Mouse (Mus musculus) embryonic facial prominence, embryonic 12.5 days (tissue): ENCODE data around the gene Pik3c2g. TPM values are rescaled to one million over a fixed set of nuclear protein-coding genes. Genes with fewer than 3 reads are reported as not detected.

Experiments used
- ATAC-seq: fragments of 200-750 bp; cut with Nextera tagmentation; 2 replicates; pipeline ENCODE4 v1.8.0; 2017; ENCODE audit not compliant: insufficient number of reproducible peaks, insufficient read depth, low FRiP score, low TSS enrichment
- H3K27ac ChIP-seq: fragments of 300-500 bp; sonication (generic); 2 replicates; pipeline ENCODE4 v1.5.1; 2016; ENCODE audit warnings: mild to moderate bottlenecking
- H3K27me3 ChIP-seq: fragments of 300-500 bp; sonication (generic); 2 replicates; pipeline ENCODE4 v1.6.1; 2016; ENCODE audit warnings: mild to moderate bottlenecking, moderate library complexity
- H3K36me3 ChIP-seq: fragments of 300-500 bp; sonication (generic); 2 replicates; pipeline ENCODE4 v1.6.1; 2016; ENCODE audit warnings: mild to moderate bottlenecking
- H3K4me1 ChIP-seq: fragments of 300-500 bp; sonication (generic); 2 replicates; pipeline ENCODE4 v1.6.1; 2016
- H3K4me2 ChIP-seq: fragments of 300-500 bp; sonication (generic); replicated peaks from 2 replicates; pipeline ENCODE4 v1.6.1; 2016; ENCODE audit warnings: mild to moderate bottlenecking, moderate library complexity
- H3K4me3 ChIP-seq: fragments of 300-500 bp; sonication (generic); 2 replicates; pipeline ENCODE4 v1.5.1; 2016; ENCODE audit warnings: mild to moderate bottlenecking
- H3K9ac ChIP-seq: fragments of 300-500 bp; sonication (generic); 2 replicates; pipeline ENCODE4 v1.6.1; 2016; ENCODE audit warnings: mild to moderate bottlenecking, moderate library complexity
- H3K9me3 ChIP-seq: fragments of 300-500 bp; sonication (generic); 2 replicates; pipeline ENCODE4 v1.6.1; 2016; ENCODE audit warnings: mild to moderate bottlenecking, moderate library complexity
- WGBS: fragments of 180-500 bp; shearing (Covaris S2); methylation state at CpG from one replicate; pipeline ENCODE4 v1.1.7; 2016; 5-methylcytosine and 5-hydroxymethylcytosine counted together
- polyA plus RNA-seq: library from polyadenylated mRNA; unstranded; fragments of >200 nt; fragmentation: Nextera tagmentation; extraction: Ambion mirVana; gene quantifications from 2 replicates; pipeline ENCODE4 v1.2.1, GENCODE M21; 2016

The Pik3c2g gene
- polyA plus RNA-seq, 1 experiment from 2014 or later: 0.65 TPM

- ATAC-seq: no peak
- 69% methylated on average over 2 of the region's 2 CpGs for WGBS
Observed at GRCm38 (mm10) chr6:139780028-139780427, 193.0 kb downstream of the Pik3c2g start.

GRCm38 (mm10) chr6:139789479-139789878 lies 202.5 kb downstream of the Pik3c2g start:
- no peak for ATAC-seq
- H3K4me2 ChIP-seq: no peak overlapping the region
- H3K4me3 ChIP-seq: no peak overlapping the region
- H3K4me1 ChIP-seq: no peaks in the 10 kb centered on the region
- no peaks in the 10 kb centered on the region for H3K36me3 ChIP-seq
- no peak overlapping the region for H3K9ac ChIP-seq
- no peaks in the 10 kb centered on the region for H3K9me3 ChIP-seq
- WGBS: 60% methylated on average over 4 of the region's 4 CpGs
- H3K27ac ChIP-seq: no peak overlapping the region
- no peaks in the 10 kb centered on the region for H3K27me3 ChIP-seq

More at GRCm38 (mm10) chr6:139780028-139780427, 193.0 kb downstream of the Pik3c2g start:
- no peaks in the 10 kb centered on the region for H3K36me3 ChIP-seq
- no peak overlapping the region for H3K4me3 ChIP-seq
- no peaks in the 10 kb centered on the region for H3K27me3 ChIP-seq
- no peaks in the 10 kb centered on the region for H3K4me1 ChIP-seq
- H3K9ac ChIP-seq: no peak overlapping the region
- H3K9me3 ChIP-seq: no peaks in the 10 kb centered on the region
- H3K4me2 ChIP-seq: no peak overlapping the region
- no peak overlapping the region for H3K27ac ChIP-seq

- no peaks in the 10 kb centered on the region for H3K9me3 ChIP-seq
- H3K9ac ChIP-seq: no peak overlapping the region
- WGBS: 87% methylated on average over 8 of the region's 8 CpGs
- no peak overlapping the region for H3K4me3 ChIP-seq
- no peak for ATAC-seq
- H3K27me3 ChIP-seq: no peaks in the 10 kb centered on the region
- no peaks in the 10 kb centered on the region for H3K36me3 ChIP-seq
- 0 out of 2 replicates have a peak, but pooled peaks cover 5% of the 10 kb centered on the region for H3K4me1 ChIP-seq
- no peak overlapping the region for H3K27ac ChIP-seq
- no peak overlapping the region for H3K4me2 ChIP-seq
Observed at GRCm38 (mm10) chr6:139799541-139800226, 212.7 kb downstream of the Pik3c2g start.

DNA sequence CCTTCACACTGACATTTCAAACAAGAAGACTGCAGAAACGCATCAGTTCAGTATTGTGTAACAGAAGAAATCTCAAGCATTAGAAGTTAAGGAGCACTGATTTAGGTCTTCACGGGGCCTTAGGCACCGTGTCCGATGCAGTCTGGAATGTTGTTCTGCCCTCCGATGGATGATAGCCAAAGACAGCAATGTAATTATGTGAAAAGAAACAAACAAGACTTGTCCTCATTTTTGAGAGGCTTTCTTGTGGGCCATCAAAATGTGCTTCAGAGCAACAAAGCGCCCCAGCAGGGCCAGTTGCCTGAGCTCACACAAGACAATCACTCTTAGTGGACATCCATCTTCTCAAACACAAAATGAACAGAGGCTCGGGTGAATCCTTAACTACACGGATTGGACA lies 234.9 kb downstream of the Pik3c2g start:
- H3K4me1 ChIP-seq: no peaks in the 10 kb centered on the region
- no peak overlapping the region for H3K9ac ChIP-seq
- no peak for ATAC-seq
- 71% methylated on average over 8 of the region's 8 CpGs for WGBS
- H3K36me3 ChIP-seq: no peaks in the 10 kb centered on the region
- no peaks in the 10 kb centered on the region for H3K9me3 ChIP-seq
- no peak overlapping the region for H3K27ac ChIP-seq
- no peak overlapping the region for H3K4me2 ChIP-seq
- H3K4me3 ChIP-seq: no peak overlapping the region
- no peaks in the 10 kb centered on the region for H3K27me3 ChIP-seq

GRCm38 (mm10) chr6:139838239-139838638 lies 251.2 kb downstream of the Pik3c2g start:
- no peaks in the 10 kb centered on the region for H3K9me3 ChIP-seq
- no peaks in the 10 kb centered on the region for H3K4me1 ChIP-seq
- no peak overlapping the region for H3K4me2 ChIP-seq
- no peaks in the 10 kb centered on the region for H3K27me3 ChIP-seq
- no peak overlapping the region for H3K27ac ChIP-seq
- no peak overlapping the region for H3K4me3 ChIP-seq
- no peak for ATAC-seq
- no peak overlapping the region for H3K9ac ChIP-seq
- 79% methylated on average over 6 of the region's 6 CpGs for WGBS
- no peaks in the 10 kb centered on the region for H3K36me3 ChIP-seq

DNA sequence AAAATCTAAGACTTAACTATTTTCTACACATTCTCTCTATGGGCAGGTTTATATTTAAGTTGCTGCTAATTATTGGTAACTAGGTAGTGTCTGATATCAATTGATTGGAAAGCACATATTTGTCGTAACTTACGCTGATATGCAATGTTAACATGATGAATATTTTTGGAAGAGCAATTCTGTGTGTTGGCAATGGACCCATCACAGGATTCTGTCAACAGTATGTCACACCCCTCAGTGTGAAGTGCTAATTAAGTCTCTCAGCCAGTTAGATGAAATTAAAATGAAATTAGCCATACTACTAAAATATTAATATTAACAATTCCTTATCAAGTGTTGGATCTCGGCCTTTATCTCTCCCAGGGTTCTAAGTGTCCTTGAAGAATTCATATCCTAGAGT lies 251.7 kb downstream of the Pik3c2g start:
- Histone ChIP-seq H3K27ac (no peak overlapping the region), H3K36me3 (no peaks in the 10 kb centered on the region), H3K4me3 (no peak overlapping the region), H3K27me3 (no peaks in the 10 kb centered on the region), H3K9me3 (no peaks in the 10 kb centered on the region), H3K4me2 (no peak overlapping the region), H3K4me1 (no peaks in the 10 kb centered on the region), H3K9ac (no peak overlapping the region)
- no peak for ATAC-seq
- WGBS: 93% methylated on average over 3 of the region's 3 CpGs

DNA sequence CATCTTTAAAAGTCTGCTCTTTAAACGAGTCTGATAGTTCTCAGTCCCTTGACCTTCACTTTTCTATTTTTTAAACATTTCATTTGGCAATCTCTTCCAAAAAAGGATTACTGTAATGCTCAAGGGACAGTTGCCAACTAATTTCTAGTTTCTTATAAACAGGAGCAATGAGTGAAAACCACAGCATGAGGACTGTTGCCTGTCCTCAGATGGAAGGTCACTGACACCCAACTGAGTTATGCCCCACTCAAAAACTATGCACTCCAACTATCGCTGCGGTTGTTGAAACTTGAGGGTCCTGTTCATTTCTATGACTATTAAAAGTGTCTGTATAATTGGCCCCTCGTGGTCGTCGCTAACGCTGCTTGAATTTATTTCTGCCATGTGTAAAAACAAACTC lies 252.9 kb downstream of the Pik3c2g start:
- H3K4me2 ChIP-seq: no peak overlapping the region
- no peaks in the 10 kb centered on the region for H3K4me1 ChIP-seq
- no peak overlapping the region for H3K4me3 ChIP-seq
- no peak overlapping the region for H3K27ac ChIP-seq
- no peak overlapping the region for H3K9ac ChIP-seq
- no peaks in the 10 kb centered on the region for H3K36me3 ChIP-seq
- H3K27me3 ChIP-seq: no peaks in the 10 kb centered on the region
- 71% methylated on average over 7 of the region's 7 CpGs for WGBS
- no peak for ATAC-seq
- H3K9me3 ChIP-seq: no peaks in the 10 kb centered on the region

DNA sequence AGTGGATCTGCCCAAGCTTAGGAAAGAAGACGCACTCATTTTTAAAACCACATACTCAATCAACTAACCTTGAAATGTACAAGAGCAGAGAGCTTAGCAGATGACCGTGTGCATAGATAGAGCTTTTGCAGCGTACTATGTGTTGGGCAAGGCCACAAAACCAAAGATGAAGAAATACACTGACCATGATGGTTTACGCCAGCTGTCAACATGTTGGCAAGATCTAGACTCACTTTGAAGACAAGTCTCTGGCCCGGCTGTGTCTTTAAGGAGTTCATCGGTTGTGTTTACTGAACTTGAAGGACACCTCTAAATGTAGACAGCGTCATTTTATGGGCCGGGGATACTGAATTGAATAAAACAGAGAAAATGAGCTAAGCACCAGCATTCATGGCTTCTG lies 254.3 kb downstream of the Pik3c2g start:
- ATAC-seq: no peak
- 91% methylated on average over 8 of the region's 8 CpGs for WGBS

DNA sequence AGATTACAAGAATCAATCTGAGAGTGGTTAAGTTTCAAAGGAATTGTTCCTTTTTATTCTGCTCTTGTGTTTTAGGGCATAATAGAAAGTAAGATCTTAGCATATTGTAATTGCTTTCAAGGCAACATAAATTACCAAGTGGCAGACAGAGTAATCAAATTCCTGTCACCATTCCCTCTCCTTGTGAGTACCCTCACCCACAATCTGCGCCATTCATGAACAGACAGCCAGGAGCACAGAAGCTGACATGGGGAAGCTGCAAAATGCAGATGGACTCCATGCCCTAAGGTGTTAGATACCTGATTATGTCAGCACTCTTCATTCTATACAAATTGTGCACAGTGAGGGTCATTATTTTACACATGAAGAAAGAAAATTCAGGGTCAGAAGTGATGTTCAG lies 255.6 kb downstream of the Pik3c2g start:
- Histone ChIP-seq H3K4me3 (no peak overlapping the region), H3K4me1 (no peaks in the 10 kb centered on the region), H3K9me3 (no peaks in the 10 kb centered on the region), H3K27me3 (no peaks in the 10 kb centered on the region), H3K27ac (no peak overlapping the region), H3K36me3 (no peaks in the 10 kb centered on the region), H3K4me2 (no peak overlapping the region), H3K9ac (no peak overlapping the region)
- WGBS: 83% methylated on average over 1 of the region's 1 CpGs
- ATAC-seq: no peak

More for the DNA sequence above, 254.3 kb downstream of the Pik3c2g start:
- no peak overlapping the region for H3K4me3 ChIP-seq
- H3K4me2 ChIP-seq: no peak overlapping the region
- H3K4me1 ChIP-seq: no peaks in the 10 kb centered on the region
- no peaks in the 10 kb centered on the region for H3K27me3 ChIP-seq
- H3K9me3 ChIP-seq: no peaks in the 10 kb centered on the region
- no peaks in the 10 kb centered on the region for H3K36me3 ChIP-seq
- no peak overlapping the region for H3K27ac ChIP-seq
- H3K9ac ChIP-seq: no peak overlapping the region

GRCm38 (mm10) chr6:139843531-139843930 lies 256.5 kb downstream of the Pik3c2g start:
- H3K4me2 ChIP-seq: no peak overlapping the region
- H3K9me3 ChIP-seq: no peaks in the 10 kb centered on the region
- WGBS: 52% methylated on average over 4 of the region's 4 CpGs
- no peak overlapping the region for H3K27ac ChIP-seq
- no peaks in the 10 kb centered on the region for H3K27me3 ChIP-seq
- no peak overlapping the region for H3K9ac ChIP-seq
- H3K4me3 ChIP-seq: no peak overlapping the region
- no peaks in the 10 kb centered on the region for H3K36me3 ChIP-seq
- no peak for ATAC-seq
- no peaks in the 10 kb centered on the region for H3K4me1 ChIP-seq

- H3K27me3 ChIP-seq: no peaks in the 10 kb centered on the region
- no peak overlapping the region for H3K4me3 ChIP-seq
- no peak overlapping the region for H3K9ac ChIP-seq
- no peaks in the 10 kb centered on the region for H3K4me1 ChIP-seq
- no peaks in the 10 kb centered on the region for H3K36me3 ChIP-seq
- H3K27ac ChIP-seq: no peak overlapping the region
- no peaks in the 10 kb centered on the region for H3K9me3 ChIP-seq
- 71% methylated on average over 7 of the region's 7 CpGs for WGBS
- no peak overlapping the region for H3K4me2 ChIP-seq
- no peak for ATAC-seq
Observed at GRCm38 (mm10) chr6:139846889-139847544, 260.0 kb downstream of the Pik3c2g start.

GRCm38 (mm10) chr6:139849931-139850330 lies 262.9 kb downstream of the Pik3c2g start:
- H3K27me3 ChIP-seq: no peaks in the 10 kb centered on the region
- no peak overlapping the region for H3K27ac ChIP-seq
- 80% methylated on average over 3 of the region's 3 CpGs for WGBS
- H3K9ac ChIP-seq: no peak overlapping the region
- H3K4me3 ChIP-seq: no peak overlapping the region
- no peaks in the 10 kb centered on the region for H3K36me3 ChIP-seq
- no peak for ATAC-seq
- no peaks in the 10 kb centered on the region for H3K9me3 ChIP-seq
- no peak overlapping the region for H3K4me2 ChIP-seq
- H3K4me1 ChIP-seq: no peaks in the 10 kb centered on the region
